8 mouse cellular contexts compared by ENCODE assay signal in genomic region chr4:135960717-135961116, GRCm38 (mm10). TPM values are rescaled to one million over a fixed set of nuclear protein-coding genes. Genes with fewer than 3 reads are reported as not detected.
A peak's percentile ranks its signal among the peaks of the same experiment; 100 is the strongest.
DNase-seq lines count a peak whose midpoint lies in the region; ATAC-seq and TF ChIP-seq lines count a peak whose summit lies in the region.

No protein-coding gene starts in this region.

- H3K4me1 ChIP-seq in forebrain, embryonic 14.5 days (ENCODE audit: control insufficient read depth, insufficient read depth, low read length), result peaks cover 10% of the 10 kb centered on the region
- peaks cover 17% of the 10 kb centered on the region for H3K4me1 ChIP-seq in forebrain, embryonic 15.5 days
- peaks cover 7 to 34% of the 10 kb centered on the region in 2 experiments; a peak in 3 of 4 replicates for H3K4me1 ChIP-seq in CH12.LX (ENCODE audit: control insufficient read depth in 1 of 2, insufficient read depth in 2 of 2)

- peak; percentile 84 for DNase-seq in forebrain, embryonic 14.5 days (ENCODE audit: low spot score)
- DNase-seq in CH12.LX (ENCODE audit: extremely low read depth), result peak; percentile 89
- peak; percentile 86 for DNase-seq in c-Kit-positive CD71-positive TER-119-positive erythroid progenitor cells, embryonic 14.5 days (ENCODE audit: low spot score)
- peak; percentile 84 for DNase-seq in gastrocnemius, adult 2 months
- peak; percentile 80 to 81 for DNase-seq in layer of hippocampus, postnatal 10 days (ENCODE audit: low spot score in 2 of 2)
- peak; percentile 65 to 85 for DNase-seq in spleen, postnatal 14 days (ENCODE audit: low spot score in 2 of 2)

- no peak for ATAC-seq in forebrain, embryonic 14.5 days
- ATAC-seq in forebrain, embryonic 15.5 days (replicated peaks), result no peak
- peak; percentile 59 for ATAC-seq in megakaryocyte progenitor cell, adult 5-6 weeks (replicated peaks; ENCODE audit: poor library complexity)

- no peak overlapping the region for H3K9ac ChIP-seq in forebrain, embryonic 14.5 days (ENCODE audit: low read length)
- H3K9ac ChIP-seq in forebrain, embryonic 15.5 days (replicated peaks), result no peak overlapping the region
- no peak overlapping the region for H3K9ac ChIP-seq in CH12.LX (ENCODE audit: insufficient read depth, low read depth)

- WGBS in forebrain, embryonic 14.5 days, result 27% methylated on average over 5 of the region's 5 CpGs
- WGBS in forebrain, embryonic 15.5 days, result 18% methylated on average over 5 of the region's 5 CpGs

- H3K4me2 ChIP-seq in forebrain, embryonic 14.5 days (ENCODE audit: low read length), result no peak overlapping the region
- no peak overlapping the region for H3K4me2 ChIP-seq in forebrain, embryonic 15.5 days (replicated peaks)
- no peak overlapping the region for H3K4me2 ChIP-seq in CH12.LX (ENCODE audit: insufficient read depth, low read depth, poor library complexity, severe bottlenecking)

- no peak overlapping the region for H3K4me3 ChIP-seq in forebrain, embryonic 14.5 days (ENCODE audit: low read depth, low read length)
- no peak overlapping the region for H3K4me3 ChIP-seq in forebrain, embryonic 15.5 days
- no peak overlapping the region for H3K4me3 ChIP-seq in CH12.LX (replicated peaks in 1 of 3; ENCODE audit: low read depth in 2 of 3, low read length in 2 of 3, poor library complexity in 1 of 3)
- no peak overlapping the region for H3K4me3 ChIP-seq in gastrocnemius, adult 2 months

- H3K27ac ChIP-seq in forebrain, embryonic 14.5 days (ENCODE audit: low read depth, low read length), result no peak overlapping the region
- H3K27ac ChIP-seq in forebrain, embryonic 15.5 days (replicated peaks), result no peak overlapping the region
- H3K27ac ChIP-seq in CH12.LX (ENCODE audit: insufficient read depth, low read depth), result no peak overlapping the region
- no peak overlapping the region for H3K27ac ChIP-seq in gastrocnemius, adult 2 months

- no peaks in the 10 kb centered on the region for H3K9me3 ChIP-seq in forebrain, embryonic 14.5 days (replicated peaks; ENCODE audit: control insufficient read depth, low read length)
- H3K9me3 ChIP-seq in forebrain, embryonic 15.5 days, result no peaks in the 10 kb centered on the region
- H3K9me3 ChIP-seq in CH12.LX (replicated peaks; ENCODE audit: low read length), result no peaks in the 10 kb centered on the region

- peaks cover 38% of the 10 kb centered on the region for H3K36me3 ChIP-seq in forebrain, embryonic 14.5 days (ENCODE audit: control insufficient read depth, insufficient read depth, low read length)
- peaks cover 24% of the 10 kb centered on the region for H3K36me3 ChIP-seq in forebrain, embryonic 15.5 days
- peaks cover 33 to 64% of the 10 kb centered on the region in 2 experiments for H3K36me3 ChIP-seq in CH12.LX (replicated peaks in 1 of 2; ENCODE audit: control insufficient read depth in 1 of 2, insufficient read depth in 1 of 2, low read length in 1 of 2)

- TF ChIP-seq POLR2A in CH12.LX (IDR thresholded peaks at IDR 0.05; ENCODE audit: low read depth, low read length), result no peak

- no peaks in the 10 kb centered on the region for H3K79me2 ChIP-seq in CH12.LX (replicated peaks; ENCODE audit: control insufficient read depth, extremely low read depth, insufficient read depth, poor library complexity, severe bottlenecking)

- in situ Hi-C loops in CH12.LX (cut with MboI; ENCODE audit: low pct_ligation_motif_present, low pct_unique_long_range_greater_than_20kb, low sequenced_read_pairs), result no loop called here

- intact Hi-C loops in gastrocnemius, adult 2 months (cut with DNase I), result no loop called here

- H3K27me3 ChIP-seq in forebrain, embryonic 14.5 days (replicated peaks; ENCODE audit: control insufficient read depth, insufficient read depth, low read length), result no peaks in the 10 kb centered on the region
- no peaks in the 10 kb centered on the region for H3K27me3 ChIP-seq in forebrain, embryonic 15.5 days
- H3K27me3 ChIP-seq in CH12.LX (replicated peaks), result no peaks in the 10 kb centered on the region

- TF ChIP-seq EP300 in CH12.LX (IDR thresholded peaks at IDR 0.05; ENCODE audit: low read length), result no peak

- peak; percentile 71 to 90 for TF ChIP-seq CTCF in CH12.LX (conservative IDR thresholded peaks at IDR 0.05 in 1 of 2, IDR thresholded peaks at IDR 0.05 in 1 of 2; ENCODE audit: low read depth in 2 of 2, low read length in 2 of 2)
- TF ChIP-seq CTCF in gastrocnemius, adult 2 months (IDR thresholded peaks at IDR 0.05), result peak; percentile 92

- peak; percentile 73 for TF ChIP-seq RAD21 in CH12.LX (IDR thresholded peaks at IDR 0.05; ENCODE audit: low read depth, low read length)

- dilution Hi-C loops in CH12.LX (cut with MboI; ENCODE audit: extremely low pct_ligation_motif_present, extremely low pct_unique_long_range_greater_than_20kb, low sequenced_read_pairs), result no loop called here

TF ChIP-seq in CH12.LX, 34 proteins besides CTCF, POLR2A, EP300 and RAD21 (continues in another document):
- no peak for TF ChIP-seq NELFE (IDR thresholded peaks at IDR 0.05; ENCODE audit: low read depth, low read length)
- no peak for TF ChIP-seq ELF1 (IDR thresholded peaks at IDR 0.05; ENCODE audit: low read depth, low read length)
- TF ChIP-seq ETS1 (conservative IDR thresholded peaks at IDR 0.05; ENCODE audit: low read depth, low read length), result no peak
- TF ChIP-seq USF1 (IDR thresholded peaks at IDR 0.05; ENCODE audit: low read depth, low read length), result no peak
- TF ChIP-seq POLR2AphosphoS2 (IDR thresholded peaks at IDR 0.05; ENCODE audit: low read depth, low read length), result no peak
- no peak for TF ChIP-seq KAT2A (IDR thresholded peaks at IDR 0.05; ENCODE audit: insufficient replicate concordance, low read length)
- no peak for TF ChIP-seq E2F4 (IDR thresholded peaks at IDR 0.05; ENCODE audit: insufficient replicate concordance, low read depth, low read length)
- TF ChIP-seq MXI1 (IDR thresholded peaks at IDR 0.05; ENCODE audit: low read depth, low read length), result no peak
- TF ChIP-seq SIN3A (IDR thresholded peaks at IDR 0.05; ENCODE audit: low read length), result no peak
- TF ChIP-seq TCF12 (IDR thresholded peaks at IDR 0.05; ENCODE audit: low read depth, low read length), result no peak
- no peak for TF ChIP-seq GABPA (IDR thresholded peaks at IDR 0.05; ENCODE audit: insufficient replicate concordance, low read depth, low read length)
- TF ChIP-seq ZKSCAN1 (IDR thresholded peaks at IDR 0.05; ENCODE audit: borderline replicate concordance, low read depth, low read length), result no peak

RNA-seq across cellular contexts. Expression of gene Gale, which starts 2.8 kb away (rescaled TPM):
- 32.9 and 35.7 TPM in 2 replicates for polyA plus RNA-seq in forebrain, embryonic 14.5 days (2014; fragmentation: Nextera tagmentation; extraction: Ambion mirVana)
- polyA plus RNA-seq in forebrain, embryonic 15.5 days (2015; fragmentation: Nextera tagmentation; extraction: Ambion mirVana), result 35.2 and 35.6 TPM in 2 replicates
- total RNA-seq in CH12.LX (2012; rRNA removed) (39.4 and 40.5 TPM in 2 replicates), CH12.LX (2014; rRNA removed) (32.9 and 34.8 TPM in 2 replicates)
- polyA plus RNA-seq in CH12.LX (2012; ENCODE audit: insufficient read length, low read depth), result 23.6 and 23.8 TPM in 2 replicates
- under 1 TPM in 1 of 2 experiments, not detected in 1; 0.47 TPM for total RNA-seq in gastrocnemius, adult 2 months (2021)
- 10 to 100 TPM; 34.6 to 36.2 TPM for total RNA-seq in layer of hippocampus, postnatal 10 days (2021)
- total RNA-seq in megakaryocyte progenitor cell, adult 5-6 weeks (2015), result 4.4 and 5.2 TPM in 2 replicates
- 2.2 and 4.7 TPM in 2 replicates for total RNA-seq in megakaryocyte progenitor cell, adult 5-6 weeks (2017)

RNA-seq across cellular contexts. Expression of gene Lypla2, which starts 11.7 kb away (rescaled TPM):
- polyA plus RNA-seq in forebrain, embryonic 14.5 days (2014; fragmentation: Nextera tagmentation; extraction: Ambion mirVana), result 163 and 168 TPM in 2 replicates
- polyA plus RNA-seq in forebrain, embryonic 15.5 days (2015; fragmentation: Nextera tagmentation; extraction: Ambion mirVana), result 180 and 188 TPM in 2 replicates
- total RNA-seq in CH12.LX (2012; rRNA removed), result 54.0 and 54.9 TPM in 2 replicates
- total RNA-seq in CH12.LX (2014; rRNA removed), result 55.9 and 57.2 TPM in 2 replicates
- 91.8 and 96.5 TPM in 2 replicates for polyA plus RNA-seq in CH12.LX (2012; ENCODE audit: insufficient read length, low read depth)
- 10 to 100 TPM; 25.6 to 30.4 TPM for total RNA-seq in gastrocnemius, adult 2 months (2021)
- 100 to 1,000 TPM; 113 to 119 TPM for total RNA-seq in layer of hippocampus, postnatal 10 days (2021)
- 37.2 and 42.6 TPM in 2 replicates for total RNA-seq in megakaryocyte progenitor cell, adult 5-6 weeks (2015)
- total RNA-seq in megakaryocyte progenitor cell, adult 5-6 weeks (2017), result 15.7 and 21.9 TPM in 2 replicates

RNA-seq across cellular contexts. Expression of gene Hmgcl, which starts 14.5 kb away (rescaled TPM):
- 70.4 and 71.0 TPM in 2 replicates for polyA plus RNA-seq in forebrain, embryonic 14.5 days (2014; fragmentation: Nextera tagmentation; extraction: Ambion mirVana)
- polyA plus RNA-seq in forebrain, embryonic 15.5 days (2015; fragmentation: Nextera tagmentation; extraction: Ambion mirVana), result 61.3 and 66.6 TPM in 2 replicates
- 32.4 and 42.7 TPM in 2 replicates for total RNA-seq in CH12.LX (2012; rRNA removed)
- total RNA-seq in CH12.LX (2014; rRNA removed), result 38.0 and 39.5 TPM in 2 replicates
- 27.2 and 27.6 TPM in 2 replicates for polyA plus RNA-seq in CH12.LX (2012; ENCODE audit: insufficient read length, low read depth)
- total RNA-seq in gastrocnemius, adult 2 months (2021), result 10 to 100 TPM; 31.7 to 43.4 TPM
- 10 to 100 TPM; 33.6 to 36.3 TPM for total RNA-seq in layer of hippocampus, postnatal 10 days (2021)
- total RNA-seq in megakaryocyte progenitor cell, adult 5-6 weeks (2015), result 51.4 and 52.1 TPM in 2 replicates
- total RNA-seq in megakaryocyte progenitor cell, adult 5-6 weeks (2017), result 39.7 and 48.1 TPM in 2 replicates

RNA-seq across cellular contexts. Expression of gene Pithd1, which starts 26.3 kb away (rescaled TPM):
- 56.1 and 58.0 TPM in 2 replicates for polyA plus RNA-seq in forebrain, embryonic 14.5 days (2014; fragmentation: Nextera tagmentation; extraction: Ambion mirVana)
- 52.1 and 55.3 TPM in 2 replicates for polyA plus RNA-seq in forebrain, embryonic 15.5 days (2015; fragmentation: Nextera tagmentation; extraction: Ambion mirVana)
- 53.2 and 65.4 TPM in 2 replicates for total RNA-seq in CH12.LX (2012; rRNA removed)
- total RNA-seq in CH12.LX (2014; rRNA removed), result 87.5 and 93.2 TPM in 2 replicates
- polyA plus RNA-seq in CH12.LX (2012; ENCODE audit: insufficient read length, low read depth), result 53.2 and 67.1 TPM in 2 replicates
- total RNA-seq in gastrocnemius, adult 2 months (2021), result 10 to 100 TPM; 23.3 to 28.5 TPM
- 10 to 100 TPM; 76.2 to 81.0 TPM for total RNA-seq in layer of hippocampus, postnatal 10 days (2021)
- 19.8 and 22.7 TPM in 2 replicates for total RNA-seq in megakaryocyte progenitor cell, adult 5-6 weeks (2015)
- 18.3 and 31.5 TPM in 2 replicates for total RNA-seq in megakaryocyte progenitor cell, adult 5-6 weeks (2017)

RNA-seq across cellular contexts. Expression of gene Fuca1, which starts 40.2 kb away (rescaled TPM):
- polyA plus RNA-seq in forebrain, embryonic 14.5 days (2014; fragmentation: Nextera tagmentation; extraction: Ambion mirVana), result 53.1 and 60.7 TPM in 2 replicates
- polyA plus RNA-seq in forebrain, embryonic 15.5 days (2015; fragmentation: Nextera tagmentation; extraction: Ambion mirVana), result 50.9 and 56.7 TPM in 2 replicates
- total RNA-seq in CH12.LX (2012; rRNA removed), result 63.2 and 77.6 TPM in 2 replicates
- total RNA-seq in CH12.LX (2014; rRNA removed), result 28.6 and 32.6 TPM in 2 replicates
- 66.5 and 71.5 TPM in 2 replicates for polyA plus RNA-seq in CH12.LX (2012; ENCODE audit: insufficient read length, low read depth)
- total RNA-seq in gastrocnemius, adult 2 months (2021), result 10 to 100 TPM; 17.0 to 23.0 TPM
- total RNA-seq in layer of hippocampus, postnatal 10 days (2021), result 10 to 100 TPM; 50.9 to 56.1 TPM
- 27.9 and 39.3 TPM in 2 replicates for total RNA-seq in megakaryocyte progenitor cell, adult 5-6 weeks (2015)
- 122 and 139 TPM in 2 replicates for total RNA-seq in megakaryocyte progenitor cell, adult 5-6 weeks (2017)

Comparison
In these comparisons a context has a peak if more than half of its experiments do, and no peak if none do; other contexts are left out.
1. RNA of gene Gale, which starts 2.8 kb away (total RNA-seq): 32.9 to 40.5 TPM in CH12.LX and 34.6 to 36.2 TPM in layer of hippocampus, postnatal 10 days; 2.2 to 5.2 TPM in megakaryocyte progenitor cell, adult 5-6 weeks and 0.47 TPM in gastrocnemius, adult 2 months; every median in the first group is over 4 times any median in the second.
2. Peak in every context shown above with its lines, with median percentiles within 50 percentile points of each other: DNase-seq.